Mouse (Mus musculus) lung, embryonic 15.5 days (tissue): ENCODE measurements around the gene Dhx40. TPM values are rescaled to one million over a fixed set of nuclear protein-coding genes. Genes with fewer than 3 reads are reported as not detected.

Source experiments
- polyA plus RNA-seq: library from polyadenylated mRNA; unstranded; fragments of >200 nt; fragmentation: Nextera tagmentation; extraction: Ambion mirVana; gene quantifications from 2 replicates; pipeline ENCODE4 v1.2.1, GENCODE M21; 2015

Dhx40 gene
- polyA plus RNA-seq, 1 experiment from 2014 or later, result 27.3 TPM

Other genes with a start within 250 kb of the Dhx40 start
- gene Vmp1, start 123.9 kb downstream of the Dhx40 start, polyA plus RNA-seq, result 99.3 and 107 TPM in 2 replicates
- gene Ptrh2, start 123.8 kb downstream of the Dhx40 start, polyA plus RNA-seq, result 32.0 and 32.5 TPM in 2 replicates
- gene Cltc, start 50.2 kb downstream of the Dhx40 start, polyA plus RNA-seq, result 118 and 121 TPM in 2 replicates
- 9.0 and 9.4 TPM in 2 replicates for gene Ypel2, start 186.0 kb upstream of the Dhx40 start, polyA plus RNA-seq